Mouse (Mus musculus): ENCODE measurements around the gene Pigk. TPM values are rescaled to one million over a fixed set of nuclear protein-coding genes. Genes with fewer than 3 reads are reported as not detected.
"Not testable (repeated sequence)": the region's sequence is repeated elsewhere in the genome, so short reads cannot be mapped to it uniquely, and the experiment has no call there.

Pigk gene
- polyA plus RNA-seq (2015; fragmentation: Nextera tagmentation; extraction: Ambion mirVana) = 38.0 and 41.7 TPM in 2 replicates

- peak; percentile 92 for DNase-seq (ENCODE audit: low spot score)
Observed at GRCm38 (mm10) chr3:152713991-152714902, at the start of gene Pigk. Pigk (plus strand) TSS chr3:152714100.

GRCm38 (mm10) chr3:152666991-152667355 is 46.9 kb upstream of the Pigk start:
- DNase-seq (ENCODE audit: low spot score) = no peak

- no peak for DNase-seq (ENCODE audit: low spot score)
Observed at GRCm38 (mm10) chr3:152667356-152668211, 46.3 kb upstream of the Pigk start.

- DNase-seq (ENCODE audit: low spot score) = no peak
Observed at GRCm38 (mm10) chr3:152668239-152668638, 45.7 kb upstream of the Pigk start, which contains the start of gene Ak5. Ak5 (minus strand) TSS chr3:152668360.

- DNase-seq (ENCODE audit: low spot score) = no peak
Observed at GRCm38 (mm10) chr3:152668793-152669192, 45.1 kb upstream of the Pigk start.

GRCm38 (mm10) chr3:152669783-152670182 is 44.1 kb upstream of the Pigk start:
- DNase-seq (ENCODE audit: low spot score) = no peak

GRCm38 (mm10) chr3:152674663-152675062 is 39.2 kb upstream of the Pigk start:
- DNase-seq (ENCODE audit: low spot score) = no peak

- no peak for DNase-seq (ENCODE audit: low spot score)
Observed at GRCm38 (mm10) chr3:152688532-152688931, 25.4 kb upstream of the Pigk start.

- no peak for DNase-seq (ENCODE audit: low spot score)
Observed at GRCm38 (mm10) chr3:152689105-152689504, 24.8 kb upstream of the Pigk start.

GRCm38 (mm10) chr3:152694950-152695349 is 18.9 kb upstream of the Pigk start:
- no peak for DNase-seq (ENCODE audit: low spot score)

GRCm38 (mm10) chr3:152698017-152698416 is 15.9 kb upstream of the Pigk start:
- no peak for DNase-seq (ENCODE audit: low spot score)

- DNase-seq (ENCODE audit: low spot score) = no peak
Observed at GRCm38 (mm10) chr3:152699261-152699660, 14.6 kb upstream of the Pigk start.

GRCm38 (mm10) chr3:152701536-152701935 is 12.4 kb upstream of the Pigk start:
- DNase-seq (ENCODE audit: low spot score) = not testable (repeated sequence)

- no peak for DNase-seq (ENCODE audit: low spot score)
Observed at GRCm38 (mm10) chr3:152702274-152702843, 11.5 kb upstream of the Pigk start.

- DNase-seq (ENCODE audit: low spot score) = no peak
Observed at GRCm38 (mm10) chr3:152705826-152706225, 8.1 kb upstream of the Pigk start.

GRCm38 (mm10) chr3:152706901-152707300 is 7.0 kb upstream of the Pigk start:
- no peak for DNase-seq (ENCODE audit: low spot score)

GRCm38 (mm10) chr3:152707321-152707823 is 6.5 kb upstream of the Pigk start:
- no peak for DNase-seq (ENCODE audit: low spot score)

GRCm38 (mm10) chr3:152709936-152710335 is 4.0 kb upstream of the Pigk start:
- DNase-seq (ENCODE audit: low spot score) = no peak

GRCm38 (mm10) chr3:152712957-152713356 is 943 bp upstream of the Pigk start:
- DNase-seq (ENCODE audit: low spot score) = no peak

GRCm38 (mm10) chr3:152721301-152721700 is 7.4 kb downstream of the Pigk start:
- no peak for DNase-seq (ENCODE audit: low spot score)

GRCm38 (mm10) chr3:152722836-152723235 is 8.9 kb downstream of the Pigk start:
- DNase-seq (ENCODE audit: low spot score) = no peak

Measured in thymus, postnatal 0 days (tissue).